Mouse (Mus musculus) spleen, adult 2 months (tissue): ENCODE data around the gene Abhd11. TPM values are rescaled to one million over a fixed set of nuclear protein-coding genes. Genes with fewer than 3 reads are reported as not detected.

Experiments used
- DNase-seq, 2 experiments: peaks; one replicate each; pipeline versions ENCODE4 v3.0.0 to v3.0.0-alpha.2; 2012 to 2021; ENCODE audit warnings: low spot score in 2 of 2, low read depth in 1 of 2
- H3K27ac ChIP-seq: fragments of 200-500 bp; 2 replicates; pipeline ENCODE4 v1.5.1; 2012; ENCODE audit warnings: low read length, inconsistent platforms; ENCODE audit not compliant: insufficient read depth
- H3K27me3 ChIP-seq: fragments of 200-500 bp; 2 replicates; pipeline ENCODE4 v1.6.1; 2012; ENCODE audit warnings: mild to moderate bottlenecking, moderate library complexity, low read length, inconsistent platforms; ENCODE audit not compliant: control insufficient read depth, insufficient read depth
- H3K36me3 ChIP-seq: fragments of 200-500 bp; 2 replicates; pipeline ENCODE4 v1.6.1; 2012; ENCODE audit warnings: mild to moderate bottlenecking, low read length, inconsistent platforms; ENCODE audit not compliant: control insufficient read depth, insufficient read depth
- H3K4me1 ChIP-seq: fragments of 200-500 bp; 2 replicates; pipeline ENCODE4 v1.6.1; 2011; ENCODE audit warnings: inconsistent platforms; ENCODE audit not compliant: control insufficient read depth, insufficient read depth, insufficient read length
- H3K4me3 ChIP-seq: fragments of 200-500 bp; 2 replicates; pipeline ENCODE4 v1.5.1; 2011; ENCODE audit warnings: mild to moderate bottlenecking, inconsistent platforms; ENCODE audit not compliant: insufficient read depth, insufficient read length; ENCODE audit errors: extremely low read depth
- CTCF ChIP-seq: fragments of 200-500 bp; IDR thresholded peaks from 2 replicates; pipeline ENCODE4 v1.5.1; 2011; ENCODE audit warnings: mild to moderate bottlenecking, inconsistent platforms; ENCODE audit not compliant: insufficient read depth, insufficient read length, insufficient replicate concordance; ENCODE audit errors: extremely low read depth
- POLR2A ChIP-seq: fragments of 200-500 bp; IDR thresholded peaks from 2 replicates; pipeline ENCODE4 v1.6.1; 2011; ENCODE audit warnings: low read depth, low read length, inconsistent platforms
- WGBS: fragments of 180-500 bp; shearing (Covaris S2); methylation state at CpG from one replicate; pipeline ENCODE4 v1.1.7; 2018; 5-methylcytosine and 5-hydroxymethylcytosine counted together
- polyA plus RNA-seq: library from polyadenylated mRNA; depleted of rRNA; stranded (reverse); fragments of >200 nt; gene quantifications from 2 replicates; pipeline ENCODE4 v1.2.3, GENCODE M21; 2012

Abhd11 gene
- polyA plus RNA-seq, 1 experiment: 43.6 TPM

DNA sequence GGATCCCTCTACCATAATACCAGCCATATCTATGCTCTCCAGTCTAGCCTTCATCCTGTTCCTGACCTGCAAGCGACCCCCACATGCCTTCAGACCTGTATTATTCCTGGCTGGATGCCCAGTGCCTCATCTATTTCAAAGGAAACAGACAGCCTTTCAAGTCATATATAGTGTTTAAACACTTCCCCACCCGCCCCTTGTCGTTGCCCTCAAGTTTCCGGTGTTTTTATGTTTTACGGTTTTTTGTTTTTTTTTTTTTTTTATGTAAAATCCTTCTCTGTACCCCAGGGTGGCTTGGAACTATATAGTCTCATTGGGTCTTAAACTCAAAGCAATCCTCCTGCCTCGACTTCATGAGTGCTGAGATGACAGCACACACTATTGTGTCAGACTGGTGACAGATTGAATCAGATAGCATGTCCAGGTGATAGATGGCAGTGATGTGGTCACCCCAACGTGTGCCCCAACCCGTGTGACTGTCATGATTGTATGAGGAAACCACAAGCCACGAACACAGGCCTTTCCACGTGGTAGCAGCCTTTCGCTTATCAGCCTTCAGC, 15.8 kb downstream of the Abhd11 start:
- DNase-seq: peak in 1 of 2 experiments; percentile 59
- Histone ChIP-seq H3K4me3 (no peak overlapping the region), H3K27me3 (peaks cover 2% of the 10 kb centered on the region; the same call in 1 of the 2 replicates), H3K27ac (no peak overlapping the region), H3K4me1 (peaks cover 11% of the 10 kb centered on the region; the same call in 1 of the 2 replicates), H3K36me3 (no peaks in the 10 kb centered on the region)
- TF ChIP-seq CTCF: no peak
- no peak for TF ChIP-seq POLR2A
- WGBS: 5% methylated on average over 11 of the region's 11 CpGs

DNA sequence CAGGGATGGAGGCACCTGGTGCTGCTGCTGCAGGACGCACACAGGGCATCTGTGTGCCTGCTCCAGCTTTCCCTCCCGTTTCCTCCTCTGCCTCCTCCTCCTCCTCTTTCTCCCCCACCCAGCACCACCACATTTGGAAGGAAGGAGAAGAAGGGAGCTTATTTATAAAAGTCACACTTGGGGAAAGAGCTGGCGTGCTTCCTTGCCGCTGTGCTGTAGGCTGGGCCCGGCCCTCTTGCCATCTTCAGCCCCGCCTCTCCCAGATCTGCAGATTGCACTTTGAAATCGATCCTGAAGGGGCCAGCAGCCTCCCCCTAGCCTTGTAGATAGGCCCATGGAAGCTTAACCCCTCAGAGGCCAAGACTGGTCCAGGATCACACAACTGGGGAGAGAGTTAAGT, 16.9 kb downstream of the Abhd11 start:
- Histone ChIP-seq H3K4me1 (peaks cover 11% of the 10 kb centered on the region; the same call in 1 of the 2 replicates), H3K36me3 (no peaks in the 10 kb centered on the region), H3K27ac (no peak overlapping the region), H3K27me3 (peaks cover 2% of the 10 kb centered on the region; the same call in 1 of the 2 replicates), H3K4me3 (no peak overlapping the region)
- no peak for DNase-seq
- 30% methylated on average over 7 of the region's 7 CpGs for WGBS
- TF ChIP-seq CTCF (no peak), POLR2A (no peak)

DNA sequence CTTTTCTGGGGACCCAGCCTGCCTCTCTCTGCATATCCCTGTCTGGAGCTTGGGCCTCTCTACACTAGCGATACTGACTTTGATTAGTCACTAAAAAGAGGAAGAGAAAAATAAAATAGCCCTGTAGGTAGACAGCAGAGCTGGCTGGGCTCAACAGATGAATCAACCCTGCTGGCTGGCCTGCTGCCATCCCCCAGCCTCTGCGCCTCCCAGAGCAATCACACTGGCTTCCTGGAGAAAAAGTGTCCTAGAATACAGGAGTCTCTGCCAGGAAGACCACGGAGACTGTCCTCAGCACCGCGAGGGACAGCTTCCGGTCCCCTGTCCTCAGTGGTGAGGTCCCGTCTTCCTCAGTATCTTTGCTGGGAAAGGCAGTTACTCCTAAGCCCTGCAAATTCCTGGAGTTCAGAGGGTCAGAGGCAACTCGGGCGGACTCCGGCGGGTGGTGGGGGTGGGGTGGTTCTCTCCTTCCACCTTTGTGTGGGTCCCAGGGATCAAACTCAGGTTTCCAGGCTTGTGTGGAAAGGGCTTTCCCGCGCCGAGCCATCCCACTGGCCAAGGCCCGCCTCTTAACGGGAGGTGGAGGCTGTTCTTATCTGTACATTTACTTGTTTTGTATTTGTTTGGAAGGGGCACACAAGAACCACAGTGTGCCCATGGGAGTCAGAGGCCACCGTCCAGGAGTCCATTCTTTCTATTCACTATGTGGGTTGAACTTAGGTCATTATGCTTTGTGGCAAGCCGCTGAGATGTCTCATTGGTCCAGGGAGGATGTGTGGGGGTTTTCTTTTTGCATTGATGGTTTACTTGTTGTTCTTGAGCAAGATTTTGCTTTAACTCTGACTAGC, 20.3 kb downstream of the Abhd11 start:
- H3K27ac ChIP-seq: no peak overlapping the region
- WGBS: 41% methylated on average over 18 of the region's 18 CpGs

DNA sequence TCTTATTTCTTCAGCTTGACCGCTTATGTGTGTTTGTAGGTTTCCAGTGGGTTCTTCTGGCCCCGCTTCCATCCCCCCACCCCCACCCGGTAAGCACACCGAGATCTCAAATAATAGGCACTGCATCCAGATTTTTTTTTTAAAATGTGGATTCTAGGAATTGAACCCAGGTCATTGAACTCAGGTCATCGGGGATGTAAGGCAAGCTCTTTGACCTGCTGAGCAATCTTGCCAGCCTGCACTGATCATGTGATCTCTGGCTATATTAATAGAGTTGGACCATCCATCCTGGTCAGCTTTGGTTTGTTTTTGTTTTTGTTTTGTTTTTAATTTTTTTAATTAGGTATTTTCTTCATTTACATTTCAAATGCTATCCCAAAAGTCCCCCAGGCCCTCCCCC, 23.6 kb downstream of the Abhd11 start:
- no peak overlapping the region for H3K27ac ChIP-seq
- H3K36me3 ChIP-seq: no peaks in the 10 kb centered on the region
- no peak overlapping the region for H3K4me3 ChIP-seq
- H3K27me3 ChIP-seq: 0 out of 2 replicates have a peak, but pooled peaks cover 1% of the 10 kb centered on the region
- WGBS: 94% methylated on average over 5 of the region's 5 CpGs
- no peak for TF ChIP-seq POLR2A
- no peak for TF ChIP-seq CTCF
- DNase-seq: no peak
- no peaks in the 10 kb centered on the region for H3K4me1 ChIP-seq

More for the DNA sequence above, 20.3 kb downstream of the Abhd11 start:
- Histone ChIP-seq H3K4me3 (no peak overlapping the region), H3K36me3 (no peaks in the 10 kb centered on the region), H3K4me1 (peaks cover 8% of the 10 kb centered on the region; the same call in 1 of the 2 replicates), H3K27me3 (0 out of 2 replicates have a peak, but pooled peaks cover 1% of the 10 kb centered on the region)
- DNase-seq: no peak
- TF ChIP-seq POLR2A: no peak
- no peak for TF ChIP-seq CTCF

DNA sequence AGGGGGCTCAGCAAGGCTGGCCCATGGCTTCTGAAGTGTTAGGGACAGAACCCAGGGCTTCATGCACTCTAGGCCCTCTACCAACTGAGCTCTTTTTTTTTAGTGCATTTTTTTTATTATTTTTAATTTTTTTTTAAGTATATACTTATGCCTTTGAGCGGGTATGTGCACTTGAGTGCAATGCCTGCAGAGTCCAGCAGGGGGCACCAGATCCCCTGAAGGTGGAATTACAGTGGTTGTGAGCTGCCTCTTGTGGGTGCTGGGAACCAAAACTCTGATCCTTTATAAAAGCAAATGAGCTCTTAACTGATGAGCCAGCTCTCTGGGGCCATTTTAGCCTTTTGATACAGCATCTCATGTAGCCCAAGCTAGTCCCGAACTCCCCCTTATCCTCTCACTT, 25.6 kb downstream of the Abhd11 start:
- no peak overlapping the region for H3K27ac ChIP-seq
- H3K4me3 ChIP-seq: no peak overlapping the region
- no peaks in the 10 kb centered on the region for H3K36me3 ChIP-seq
- WGBS: 94% methylated on average over 2 of the region's 2 CpGs
- H3K27me3 ChIP-seq: 0 out of 2 replicates have a peak, but pooled peaks cover 1% of the 10 kb centered on the region
- DNase-seq: no peak
- no peaks in the 10 kb centered on the region for H3K4me1 ChIP-seq
- TF ChIP-seq POLR2A (no peak), CTCF (0 out of 2 replicates have a peak, but pooled peaks have one; percentile 10)

DNA sequence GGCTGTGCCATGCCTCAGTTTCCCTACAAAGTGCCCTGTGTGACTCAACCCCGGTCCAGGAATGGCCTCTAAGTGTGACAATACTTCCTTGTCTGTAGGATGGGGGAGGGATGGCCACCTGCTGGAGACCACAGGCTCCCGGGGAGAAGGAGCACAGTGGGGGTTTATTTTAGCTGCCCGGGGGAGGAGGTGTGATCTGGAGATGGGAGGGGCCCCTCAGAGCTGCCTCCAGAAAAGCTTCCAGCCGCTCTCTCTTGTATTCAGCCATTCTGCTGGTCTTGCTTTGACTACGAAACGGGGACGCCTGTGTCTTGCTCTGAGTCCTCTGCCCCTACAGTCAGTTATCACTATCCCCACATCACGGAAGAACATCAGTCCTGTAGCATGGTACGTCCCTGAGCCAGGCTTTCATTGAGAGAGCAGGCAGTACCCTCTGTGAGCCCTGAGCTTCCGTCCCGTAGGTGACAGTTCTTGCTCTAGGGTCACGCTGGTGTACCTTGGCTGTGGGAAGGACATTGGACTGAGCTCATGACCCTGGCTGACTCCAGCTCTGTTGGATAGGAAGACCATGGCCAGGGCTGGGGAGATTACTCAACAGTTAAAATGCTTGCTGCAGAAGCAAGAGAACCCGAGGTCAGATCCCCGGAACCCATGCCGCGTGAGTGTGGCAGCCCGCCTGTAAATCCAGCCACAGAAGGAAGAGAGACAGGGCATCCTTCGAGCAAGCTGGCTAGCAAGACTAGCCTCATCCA, 26.8 kb downstream of the Abhd11 start:
- H3K27me3 ChIP-seq: 0 out of 2 replicates have a peak, but pooled peaks cover 1% of the 10 kb centered on the region
- H3K4me1 ChIP-seq: no peaks in the 10 kb centered on the region
- H3K36me3 ChIP-seq: no peaks in the 10 kb centered on the region
- no peak for TF ChIP-seq CTCF
- no peak for TF ChIP-seq POLR2A
- no peak overlapping the region for H3K27ac ChIP-seq
- H3K4me3 ChIP-seq: no peak overlapping the region
- WGBS: 80% methylated on average over 18 of the region's 18 CpGs
- no peak for DNase-seq
